Mouse (Mus musculus): ENCODE data around the gene Slc35e2. TPM values are rescaled to one million over a fixed set of nuclear protein-coding genes. Genes with fewer than 3 reads are reported as not detected.
"Not testable (repeated sequence)": the region's sequence is repeated elsewhere in the genome, so short reads cannot be mapped to it uniquely, and the experiment has no call there.

Slc35e2 gene
- polyA plus RNA-seq, 1 experiment from 2014 or later: 9.3 TPM

DNA sequence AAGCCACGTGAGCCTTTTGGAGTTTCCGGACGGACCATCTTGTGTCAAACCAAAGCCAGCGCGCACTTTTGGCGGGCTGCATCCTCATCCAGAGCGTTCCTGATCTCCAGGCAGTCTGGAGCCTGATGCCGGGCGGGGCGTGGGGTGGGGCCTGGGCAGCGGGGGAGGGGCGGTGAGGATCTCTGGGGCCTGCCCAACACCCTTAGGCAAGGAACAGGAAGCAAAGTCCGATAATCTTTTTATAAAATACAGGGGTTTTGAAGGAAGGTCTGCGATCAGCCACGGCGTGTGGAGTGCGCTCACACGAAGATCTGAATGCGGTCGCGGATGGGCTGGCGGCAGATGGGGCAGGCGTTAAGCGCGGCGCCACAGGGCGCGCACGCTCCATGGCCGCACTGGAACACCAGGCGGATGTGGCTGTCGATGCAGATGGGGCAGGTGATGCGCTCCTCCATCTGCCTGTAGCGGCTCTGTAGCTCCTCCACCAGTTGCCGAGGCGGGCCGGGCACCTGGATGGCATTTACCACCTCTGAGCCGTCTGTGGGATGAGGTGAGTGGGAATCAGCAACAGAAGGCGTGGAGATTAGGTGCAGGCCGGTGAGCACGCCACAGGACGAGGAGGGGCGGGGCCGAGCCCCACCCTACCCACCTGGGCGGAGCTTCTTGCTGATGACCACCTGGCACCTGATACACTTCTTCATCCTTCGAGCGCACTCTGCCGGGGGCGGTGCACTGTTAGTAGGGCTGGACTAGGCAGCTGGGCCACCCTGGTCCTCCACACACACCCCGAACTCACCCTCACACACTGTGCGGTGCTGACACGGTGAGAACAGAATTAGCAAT is 53.5 kb downstream of the Slc35e2 start:
- Histone ChIP-seq H3K27ac (replicated peaks) (no peak overlapping the region), H3K9me3 (replicated peaks) (no peaks in the 10 kb centered on the region), H3K4me1 (peaks cover 40% of the 10 kb centered on the region), H3K27me3 (peaks cover 33% of the 10 kb centered on the region), H3K36me3 (peaks cover 49% of the 10 kb centered on the region), H3K4me3 (replicated peaks) (peak overlapping the region; percentile 51), H3K4me2 (replicated peaks) (peak overlapping the region; percentile 94), H3K9ac (peak overlapping the region; percentile 37)
- ATAC-seq (ENCODE audit: insufficient number of reproducible peaks, low FRiP score, low TSS enrichment, low read depth): peak; percentile 23; the same call in 1 of the 2 replicates
- 2% methylated on average over 52 of the region's 52 CpGs for WGBS

GRCm38 (mm10) chr4:155656214-155656751 is 55.1 kb downstream of the Slc35e2 start:
- Histone ChIP-seq H3K27ac (replicated peaks) (no peak overlapping the region), H3K9me3 (replicated peaks) (no peaks in the 10 kb centered on the region), H3K4me3 (replicated peaks) (no peak overlapping the region), H3K9ac (no peak overlapping the region), H3K4me1 (peaks cover 40% of the 10 kb centered on the region), H3K27me3 (peaks cover 33% of the 10 kb centered on the region), H3K4me2 (replicated peaks) (no peak overlapping the region), H3K36me3 (peaks cover 42% of the 10 kb centered on the region)
- ATAC-seq (ENCODE audit: insufficient number of reproducible peaks, low FRiP score, low TSS enrichment, low read depth): no peak
- WGBS: 91% methylated on average over 13 of the region's 13 CpGs

DNA sequence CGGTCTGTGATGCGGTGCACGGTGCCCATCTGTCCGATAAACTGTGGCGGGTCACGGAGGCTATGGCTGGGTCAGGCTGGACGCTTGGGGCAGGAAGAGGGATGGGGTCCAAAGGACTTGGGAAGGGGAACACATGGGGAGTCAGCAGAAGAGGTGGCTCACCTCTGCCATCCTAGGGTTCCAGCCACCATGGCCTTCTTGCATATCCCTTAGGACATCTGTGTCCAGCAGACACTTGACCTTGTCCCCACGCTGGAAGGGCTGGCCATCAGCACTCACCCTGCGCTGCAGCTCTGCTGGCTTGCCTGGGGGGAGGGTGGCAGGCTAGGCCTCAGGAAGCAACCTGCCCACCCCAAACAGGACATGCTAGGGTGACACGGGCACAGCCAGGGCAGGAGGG is 57.7 kb downstream of the Slc35e2 start:
- Histone ChIP-seq H3K36me3 (peaks cover 45% of the 10 kb centered on the region), H3K27ac (replicated peaks) (no peak overlapping the region), H3K4me1 (peaks cover 18% of the 10 kb centered on the region), H3K4me2 (replicated peaks) (no peak overlapping the region), H3K9me3 (replicated peaks) (no peaks in the 10 kb centered on the region), H3K9ac (no peak overlapping the region), H3K4me3 (replicated peaks) (no peak overlapping the region), H3K27me3 (peaks cover 14% of the 10 kb centered on the region)
- no peak for ATAC-seq (ENCODE audit: insufficient number of reproducible peaks, low FRiP score, low TSS enrichment, low read depth)
- WGBS: 92% methylated on average over 10 of the region's 10 CpGs

- Histone ChIP-seq H3K4me1 (peaks cover under 1% of the 10 kb centered on the region; the same call in 1 of the 2 replicates), H3K9me3 (replicated peaks) (no peaks in the 10 kb centered on the region), H3K27ac (replicated peaks) (no peak overlapping the region), H3K4me2 (replicated peaks) (no peak overlapping the region), H3K4me3 (replicated peaks) (no peak overlapping the region), H3K36me3 (peaks cover 56% of the 10 kb centered on the region), H3K27me3 (peaks cover 1% of the 10 kb centered on the region; the same call in 1 of the 2 replicates), H3K9ac (no peak overlapping the region)
- ATAC-seq (ENCODE audit: insufficient number of reproducible peaks, low FRiP score, low TSS enrichment, low read depth): no peak
- 85% methylated on average over 12 of the region's 12 CpGs for WGBS
Observed at GRCm38 (mm10) chr4:155660641-155661040, 59.4 kb downstream of the Slc35e2 start.

DNA sequence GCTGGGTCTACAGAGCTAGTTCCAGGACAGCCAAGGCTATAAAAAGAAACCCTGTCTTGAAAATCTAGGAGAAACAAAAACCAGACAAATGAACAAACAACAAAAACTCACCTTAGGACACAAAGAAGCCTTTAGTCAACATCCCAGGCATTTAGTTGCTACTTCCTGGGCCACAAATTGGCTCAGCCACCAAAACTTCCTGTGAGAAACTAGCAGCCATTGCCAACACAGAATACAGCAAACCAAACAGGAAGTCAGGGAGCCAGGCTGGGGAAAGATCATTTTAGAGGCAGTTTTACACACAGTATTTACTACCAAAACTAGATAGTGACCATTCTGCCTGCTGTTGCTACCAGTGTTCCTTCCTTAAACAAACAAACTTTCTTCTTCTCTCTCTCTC is 65.7 kb downstream of the Slc35e2 start:
- peaks cover 26% of the 10 kb centered on the region; the same call in 1 of the 2 replicates for H3K36me3 ChIP-seq
- no peak overlapping the region for H3K4me2 ChIP-seq (replicated peaks)
- no peak for ATAC-seq (ENCODE audit: insufficient number of reproducible peaks, low FRiP score, low TSS enrichment, low read depth)
- H3K27me3 ChIP-seq: no peaks in the 10 kb centered on the region
- no peak overlapping the region for H3K4me3 ChIP-seq (replicated peaks)
- no peaks in the 10 kb centered on the region for H3K9me3 ChIP-seq (replicated peaks)
- no peak overlapping the region for H3K27ac ChIP-seq (replicated peaks)
- no peak overlapping the region for H3K9ac ChIP-seq
- peaks cover 12% of the 10 kb centered on the region for H3K4me1 ChIP-seq

DNA sequence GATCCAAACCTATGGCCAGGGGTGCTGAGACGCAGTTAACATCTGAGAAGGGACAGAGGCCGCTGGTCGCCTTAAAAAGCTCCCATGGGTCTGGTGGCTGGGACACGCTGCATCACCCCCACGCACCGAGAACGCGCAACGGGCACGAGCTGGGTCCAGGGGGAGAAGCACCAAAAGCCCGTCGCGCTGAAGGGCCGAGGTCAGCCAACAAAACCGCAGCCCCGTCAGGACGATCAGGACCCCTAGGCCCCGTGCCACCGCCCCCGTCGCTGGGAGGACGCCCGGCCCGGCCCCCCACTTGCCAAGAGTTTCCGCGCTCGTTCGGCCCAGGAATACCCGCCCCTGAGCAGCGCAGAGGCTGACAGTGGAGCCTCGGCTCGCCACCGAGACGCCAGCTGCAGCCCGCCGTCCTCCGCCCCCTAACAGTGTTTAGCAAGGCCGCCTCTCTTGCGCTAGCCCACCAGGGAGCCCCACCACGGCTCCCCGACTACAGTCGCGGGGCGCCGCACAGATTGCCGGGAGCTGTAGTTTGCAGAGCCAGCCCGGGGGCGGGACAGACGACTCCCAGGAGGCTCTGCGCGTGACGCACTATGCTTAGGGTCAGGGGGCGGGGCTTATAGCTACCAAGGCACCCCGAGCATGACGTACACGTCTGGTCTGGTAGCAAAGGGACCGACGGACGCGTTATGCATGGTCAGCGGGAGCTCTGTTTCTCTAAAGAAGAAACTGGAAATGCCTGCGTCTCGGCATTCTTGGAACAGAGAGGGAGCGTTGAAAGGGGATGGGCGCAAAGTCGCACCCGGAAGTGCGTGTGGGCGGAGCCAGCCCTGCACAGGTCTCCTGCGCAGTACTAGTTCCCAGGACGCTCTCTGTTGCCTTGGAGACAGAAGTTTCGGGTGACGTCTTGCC is 67.7 kb downstream of the Slc35e2 start, which contains the start of gene Mib2:
Gene Mib2, minus strand, starts transcription at position 510 of the 909 bp plus-strand sequence.
- ATAC-seq (ENCODE audit: insufficient number of reproducible peaks, low FRiP score, low TSS enrichment, low read depth): peak; percentile 99
- Histone ChIP-seq H3K4me1 (peaks cover 12% of the 10 kb centered on the region), H3K36me3 (peaks cover 19% of the 10 kb centered on the region; the same call in 1 of the 2 replicates), H3K4me2 (replicated peaks) (peak within 1 kb of the TSS; percentile 89), H3K27me3 (no peaks in the 10 kb centered on the region), H3K4me3 (replicated peaks) (peak within 1 kb of the TSS; percentile 94), H3K9me3 (replicated peaks) (no peaks in the 10 kb centered on the region), H3K9ac (peak within 1 kb of the TSS; percentile 80), H3K27ac (replicated peaks) (peak within 1 kb of the TSS; percentile 87)
- under 1% methylated on average over 73 of the region's 73 CpGs for WGBS

DNA sequence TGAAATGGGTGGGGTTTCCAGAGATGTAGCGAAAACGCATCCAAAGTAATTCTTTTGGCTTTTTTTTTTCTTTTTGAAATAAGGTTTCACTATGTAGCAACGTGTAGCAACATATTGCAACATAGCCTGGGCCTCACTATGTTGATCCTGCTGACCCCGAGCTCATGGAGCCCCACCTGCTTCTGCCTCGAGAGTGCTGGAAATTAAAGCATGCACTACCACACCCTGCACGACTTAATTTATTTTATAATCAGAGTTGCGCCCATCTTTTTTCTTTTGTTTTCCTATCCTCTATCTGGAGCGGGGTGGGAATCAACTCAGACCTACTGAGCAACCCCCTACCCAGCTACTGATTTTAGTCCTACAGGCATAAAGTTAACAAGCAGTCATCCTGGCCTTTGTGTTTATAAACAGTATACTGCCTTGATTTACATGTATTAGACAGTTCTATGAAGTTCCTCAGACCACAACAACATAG is 68.4 kb downstream of the Slc35e2 start:
- ATAC-seq (ENCODE audit: insufficient number of reproducible peaks, low FRiP score, low TSS enrichment, low read depth): no peak
- H3K9ac ChIP-seq: no peak overlapping the region

DNA sequence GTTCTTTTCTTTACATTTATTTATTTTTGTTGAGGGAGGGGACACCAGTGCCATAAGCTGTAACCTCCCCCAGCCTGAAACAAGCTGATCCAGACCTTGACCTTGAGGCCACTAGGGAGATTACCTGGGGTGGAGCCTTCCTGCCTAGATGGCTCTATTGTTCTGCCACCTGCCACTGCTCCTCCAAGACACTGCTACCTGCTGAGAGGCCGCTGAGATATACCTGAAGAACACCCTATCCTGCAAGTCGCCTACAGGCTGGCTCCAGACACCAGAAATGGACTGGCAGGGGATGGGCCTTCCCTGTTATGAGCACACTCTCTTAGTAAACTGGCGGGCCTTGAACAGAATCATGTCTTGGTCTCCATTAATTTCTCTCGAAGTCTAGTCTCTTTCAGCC is 69.0 kb downstream of the Slc35e2 start:
- ATAC-seq (ENCODE audit: insufficient number of reproducible peaks, low FRiP score, low TSS enrichment, low read depth); H3K9ac ChIP-seq; H3K9me3 ChIP-seq (replicated peaks); H3K4me3 ChIP-seq (replicated peaks); H3K4me2 ChIP-seq (replicated peaks); H3K27me3 ChIP-seq; H3K27ac ChIP-seq (replicated peaks): not testable (repeated sequence)
- WGBS: 71% methylated on average over 4 of the region's 4 CpGs
- Histone ChIP-seq H3K36me3 (peaks cover 13% of the 10 kb centered on the region; the same call in 1 of the 2 replicates), H3K4me1 (peaks cover 12% of the 10 kb centered on the region)

More for the DNA sequence above, 68.4 kb downstream of the Slc35e2 start:
- Histone ChIP-seq H3K4me1 (peaks cover 12% of the 10 kb centered on the region), H3K36me3 (peaks cover 19% of the 10 kb centered on the region; the same call in 1 of the 2 replicates), H3K27ac (replicated peaks) (0 out of 2 replicates have a peak overlapping the region, but pooled peaks have one; percentile 87), H3K4me2 (replicated peaks) (peak overlapping the region; percentile 89), H3K27me3 (no peaks in the 10 kb centered on the region), H3K9me3 (replicated peaks) (no peaks in the 10 kb centered on the region), H3K4me3 (replicated peaks) (peak overlapping the region; percentile 94)
- WGBS: under 1% methylated on average over 8 of the region's 8 CpGs

DNA sequence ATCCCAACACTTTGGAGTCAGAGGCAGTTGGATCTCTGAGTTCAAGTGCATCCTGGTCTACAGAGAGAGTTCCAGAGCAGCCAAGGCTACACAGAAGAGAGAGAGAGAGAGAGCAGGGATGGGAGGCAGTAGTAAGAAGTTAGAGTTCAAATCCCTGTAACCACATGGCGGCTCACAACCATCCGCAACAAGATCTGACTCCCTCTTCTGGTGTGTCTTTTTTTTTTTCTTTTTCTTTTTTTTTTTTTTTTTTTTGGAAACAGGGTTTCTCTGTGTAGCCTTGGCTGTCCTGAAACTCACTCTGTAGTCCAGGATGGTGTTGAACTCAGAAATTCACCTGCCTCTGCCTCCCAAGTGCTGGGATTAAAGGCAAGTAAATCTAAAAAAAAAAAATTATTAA is 70.9 kb downstream of the Slc35e2 start:
- Histone ChIP-seq H3K9ac (no peak overlapping the region), H3K4me2 (replicated peaks) (no peak overlapping the region), H3K36me3 (no peaks in the 10 kb centered on the region), H3K27ac (replicated peaks) (no peak overlapping the region), H3K4me1 (peaks cover 12% of the 10 kb centered on the region), H3K9me3 (replicated peaks) (no peaks in the 10 kb centered on the region), H3K27me3 (no peaks in the 10 kb centered on the region), H3K4me3 (replicated peaks) (no peak overlapping the region)
- ATAC-seq (ENCODE audit: insufficient number of reproducible peaks, low FRiP score, low TSS enrichment, low read depth): no peak
- WGBS: 65% methylated on average over 2 of the region's 2 CpGs
